Mouse (Mus musculus) embryonic facial prominence, embryonic 13.5 days (tissue): Measurements from ENCODE around the gene Tmem128. TPM values are rescaled to one million over a fixed set of nuclear protein-coding genes. Genes with fewer than 3 reads are reported as not detected.

Source experiments
- ATAC-seq: fragments of 200-750 bp; cut with Nextera tagmentation; 2 replicates; pipeline ENCODE4 v1.8.0; 2017; ENCODE audit warnings: low read depth; ENCODE audit not compliant: insufficient number of reproducible peaks, insufficient read depth, low FRiP score, low TSS enrichment
- H3K27ac ChIP-seq: fragments of 300-500 bp; sonication (generic); 2 replicates; pipeline ENCODE4 v1.5.1; 2015; ENCODE audit warnings: moderate library complexity, mild to moderate bottlenecking, inconsistent platforms
- H3K27me3 ChIP-seq: fragments of 300-500 bp; sonication (generic); 2 replicates; pipeline ENCODE4 v1.6.1; 2015; ENCODE audit warnings: mild to moderate bottlenecking, inconsistent platforms
- H3K36me3 ChIP-seq: fragments of 300-500 bp; sonication (generic); 2 replicates; pipeline ENCODE4 v1.6.1; 2015; ENCODE audit warnings: mild to moderate bottlenecking, inconsistent platforms
- H3K4me1 ChIP-seq: fragments of 300-500 bp; sonication (generic); 2 replicates; pipeline ENCODE4 v1.6.1; 2015; ENCODE audit warnings: inconsistent platforms
- H3K4me2 ChIP-seq: fragments of 300-500 bp; sonication (generic); 2 replicates; pipeline ENCODE4 v1.6.1; 2015; ENCODE audit warnings: moderate library complexity, mild to moderate bottlenecking, inconsistent platforms
- H3K4me3 ChIP-seq: fragments of 300-500 bp; sonication (generic); 2 replicates; pipeline ENCODE4 v1.5.1; 2015; ENCODE audit warnings: mild to moderate bottlenecking, inconsistent platforms
- H3K9ac ChIP-seq: fragments of 300-500 bp; sonication (generic); 2 replicates; pipeline ENCODE4 v1.6.1; 2015; ENCODE audit warnings: mild to moderate bottlenecking, inconsistent platforms
- H3K9me3 ChIP-seq: fragments of 300-500 bp; sonication (generic); 2 replicates; pipeline ENCODE4 v1.6.1; 2016; ENCODE audit warnings: inconsistent platforms
- WGBS: fragments of 180-500 bp; shearing (Covaris S2); methylation state at CpG from one replicate; pipeline ENCODE4 v1.1.7; 2015; ENCODE audit warnings: mixed read lengths; 5-methylcytosine and 5-hydroxymethylcytosine counted together
- polyA plus RNA-seq: library from polyadenylated mRNA; unstranded; fragments of >200 nt; fragmentation: Nextera tagmentation; extraction: Ambion mirVana; gene quantifications from 2 replicates; pipeline ENCODE4 v1.2.1, GENCODE M21; 2015

The Tmem128 gene
- 65.7 and 71.6 TPM in 2 replicates for polyA plus RNA-seq

GRCm38 (mm10) chr5:38260107-38260682, at the start of gene Tmem128:
TSS of gene Tmem128 (plus strand) at chr5:38260185.
- WGBS, result under 1% methylated on average over 40 of the region's 40 CpGs
- H3K4me1 ChIP-seq, result peaks cover 5% of the 10 kb centered on the region; the same call in 1 of the 2 replicates
- no peaks in the 10 kb centered on the region for H3K9me3 ChIP-seq
- no peak for ATAC-seq
- no peaks in the 10 kb centered on the region for H3K27me3 ChIP-seq
- H3K4me3 ChIP-seq, result peak within 1 kb of the TSS; percentile 79
- peak within 1 kb of the TSS; percentile 92 for H3K27ac ChIP-seq
- H3K9ac ChIP-seq, result peak within 1 kb of the TSS; percentile 84
- H3K4me2 ChIP-seq, result peak within 1 kb of the TSS; percentile 88
- peaks cover 30% of the 10 kb centered on the region for H3K36me3 ChIP-seq

DNA sequence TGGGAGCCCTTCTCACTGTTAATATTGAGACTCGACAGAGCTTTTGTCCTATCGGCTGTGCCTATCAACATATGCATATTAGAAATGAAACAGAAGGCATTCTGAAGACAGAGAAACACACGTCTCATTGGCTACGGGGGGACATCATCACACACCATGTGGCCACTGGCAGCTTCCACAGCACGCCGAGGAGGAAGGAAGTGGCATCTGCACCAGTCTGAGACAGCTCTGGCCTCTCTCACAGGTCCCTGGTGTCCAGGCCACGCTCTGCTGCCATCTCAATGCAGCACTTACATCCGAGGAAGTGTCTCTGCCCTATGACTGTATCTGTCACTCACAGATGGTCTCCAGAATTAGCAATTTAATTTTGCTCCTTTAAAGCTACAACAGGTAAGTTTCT, 48.3 kb upstream of the Tmem128 start:
- Histone ChIP-seq H3K27ac (no peak overlapping the region), H3K27me3 (no peaks in the 10 kb centered on the region), H3K9me3 (no peaks in the 10 kb centered on the region), H3K9ac (no peak overlapping the region), H3K4me3 (no peak overlapping the region), H3K4me2 (no peak overlapping the region), H3K4me1 (peaks cover 11% of the 10 kb centered on the region; the same call in 1 of the 2 replicates), H3K36me3 (peaks cover 84% of the 10 kb centered on the region)
- 85% methylated on average over 8 of the region's 8 CpGs for WGBS
- ATAC-seq, result no peak

- Histone ChIP-seq H3K27me3 (no peaks in the 10 kb centered on the region), H3K4me2 (no peak overlapping the region), H3K9me3 (no peaks in the 10 kb centered on the region), H3K36me3 (peaks cover 81% of the 10 kb centered on the region), H3K4me1 (peaks cover 11% of the 10 kb centered on the region; the same call in 1 of the 2 replicates), H3K4me3 (no peak overlapping the region), H3K9ac (no peak overlapping the region), H3K27ac (no peak overlapping the region)
- ATAC-seq, result no peak
- 49% methylated on average over 6 of the region's 6 CpGs for WGBS
Observed at GRCm38 (mm10) chr5:38213009-38213408, 47.0 kb upstream of the Tmem128 start.

DNA sequence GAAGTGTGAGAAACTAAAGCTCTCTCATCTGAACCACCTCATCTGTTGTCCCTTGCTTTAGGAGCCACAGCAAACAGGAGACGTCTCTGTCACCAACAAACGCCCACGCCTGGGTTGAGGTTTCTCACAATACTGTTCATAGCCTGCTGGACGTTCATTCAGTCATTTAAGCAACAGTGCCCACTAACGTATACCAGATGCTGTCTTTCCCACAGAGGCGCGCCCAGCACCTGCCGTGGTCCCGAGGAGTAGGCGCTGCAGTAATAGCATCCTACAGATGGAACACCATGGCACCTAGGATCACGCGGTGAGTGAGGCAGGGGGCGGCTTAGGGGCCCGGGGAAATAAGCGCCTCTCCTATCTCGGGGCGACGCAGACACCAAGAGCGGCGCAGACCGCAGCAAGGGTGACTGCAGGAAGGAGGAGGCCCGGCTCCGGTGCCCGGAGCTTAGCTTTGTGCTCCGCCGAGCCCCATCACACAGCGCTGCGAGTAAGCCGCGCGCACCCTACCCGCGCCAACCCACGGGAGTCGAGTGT, 40.1 kb upstream of the Tmem128 start:
- no peaks in the 10 kb centered on the region for H3K27me3 ChIP-seq
- H3K9ac ChIP-seq, result peak overlapping the region; percentile 90
- H3K27ac ChIP-seq, result peak overlapping the region; percentile 71
- H3K4me1 ChIP-seq, result peaks cover 27% of the 10 kb centered on the region
- H3K36me3 ChIP-seq, result peaks cover 31% of the 10 kb centered on the region
- H3K4me2 ChIP-seq, result peak overlapping the region; percentile 87
- WGBS, result under 1% methylated on average over 35 of the region's 35 CpGs
- ATAC-seq, result peak; percentile 50
- no peaks in the 10 kb centered on the region for H3K9me3 ChIP-seq
- peak overlapping the region; percentile 89 for H3K4me3 ChIP-seq

DNA sequence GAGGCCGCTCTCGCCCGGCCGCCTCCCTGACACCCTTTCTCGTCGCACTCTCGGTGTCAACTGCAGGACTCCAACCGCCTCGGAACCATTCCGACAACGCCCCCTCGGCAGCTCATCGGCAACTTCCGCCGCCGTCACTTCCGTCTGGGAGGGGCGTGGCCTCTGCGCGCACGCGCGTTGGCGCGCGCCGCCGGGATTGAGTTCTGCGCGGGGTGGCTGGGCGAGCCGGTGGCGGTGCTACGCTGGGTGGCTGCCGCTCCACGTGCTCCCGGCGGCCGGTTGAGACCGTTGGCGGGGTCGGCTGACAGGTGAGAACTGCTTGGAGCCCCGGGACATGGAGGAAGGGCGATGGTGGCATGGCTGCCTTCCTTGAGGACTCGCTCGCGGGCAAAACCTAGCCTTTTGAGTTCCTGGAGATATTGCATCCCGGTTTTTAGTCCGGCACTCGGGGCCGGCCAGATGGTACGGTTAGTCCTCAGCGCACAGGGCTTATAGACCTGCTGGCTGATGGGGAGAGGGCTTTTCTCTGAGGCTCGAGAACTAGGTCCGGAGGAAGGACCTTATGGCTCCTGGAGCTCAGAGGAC, 39.6 kb upstream of the Tmem128 start, which contains the start of the genes Zbtb49 and Lyar:
Zbtb49 (minus strand) TSS at position 130 of the 585 bp plus-strand sequence.
Lyar (plus strand) TSS at position 143 of the 585 bp plus-strand sequence.
- Histone ChIP-seq H3K27me3 (no peaks in the 10 kb centered on the region), H3K9me3 (no peaks in the 10 kb centered on the region), H3K4me3 (peak within 1 kb of the TSS; percentile 89), H3K36me3 (peaks cover 31% of the 10 kb centered on the region), H3K4me2 (peak within 1 kb of the TSS; percentile 87), H3K27ac (peak within 1 kb of the TSS; percentile 71), H3K9ac (peak within 1 kb of the TSS; percentile 90), H3K4me1 (peaks cover 27% of the 10 kb centered on the region)
- WGBS, result under 1% methylated on average over 55 of the region's 55 CpGs
- ATAC-seq, result peak; percentile 78

DNA sequence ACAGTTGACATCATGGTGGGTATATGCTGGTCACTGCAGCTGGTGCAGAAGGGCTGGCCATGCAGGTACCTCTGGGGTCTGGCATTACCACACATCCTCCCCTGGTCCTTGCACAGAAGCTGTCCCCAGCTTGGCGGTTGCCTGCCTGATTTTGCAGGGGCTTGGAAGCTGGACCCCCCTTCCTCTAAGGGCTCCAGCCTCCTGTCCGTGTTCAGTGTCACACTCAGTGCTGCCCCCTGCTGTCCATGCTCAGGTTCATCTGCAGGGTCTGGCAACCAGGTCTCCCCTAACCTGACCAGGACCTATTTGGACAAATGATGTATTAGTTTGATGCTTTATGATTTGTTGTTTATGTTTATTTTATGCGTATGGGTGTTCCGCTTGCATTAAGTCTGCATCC, 24.6 kb upstream of the Tmem128 start:
- Histone ChIP-seq H3K4me2 (no peak overlapping the region), H3K27me3 (no peaks in the 10 kb centered on the region), H3K9me3 (no peaks in the 10 kb centered on the region), H3K36me3 (peaks cover 61% of the 10 kb centered on the region), H3K27ac (no peak overlapping the region), H3K4me1 (no peaks in the 10 kb centered on the region), H3K4me3 (no peak overlapping the region), H3K9ac (no peak overlapping the region)
- 59% methylated on average over 4 of the region's 4 CpGs for WGBS
- ATAC-seq, result peak; percentile 20; the same call in 1 of the 2 replicates

- H3K36me3 ChIP-seq, result peaks cover 49% of the 10 kb centered on the region
Observed at GRCm38 (mm10) chr5:38236627-38237026, 23.4 kb upstream of the Tmem128 start.

GRCm38 (mm10) chr5:38240727-38241472, 19.1 kb upstream of the Tmem128 start:
- no peak for ATAC-seq
- Histone ChIP-seq H3K27me3 (no peaks in the 10 kb centered on the region), H3K4me2 (no peak overlapping the region), H3K36me3 (peaks cover 10% of the 10 kb centered on the region), H3K9me3 (no peaks in the 10 kb centered on the region), H3K27ac (no peak overlapping the region), H3K4me1 (peaks cover 7% of the 10 kb centered on the region; the same call in 1 of the 2 replicates), H3K9ac (no peak overlapping the region), H3K4me3 (no peak overlapping the region)
- WGBS, result 18% methylated on average over 5 of the region's 5 CpGs

More at GRCm38 (mm10) chr5:38236627-38237026, 23.4 kb upstream of the Tmem128 start:
- no peak overlapping the region for H3K27ac ChIP-seq
- WGBS, result 90% methylated on average over 2 of the region's 2 CpGs
- peaks cover 7% of the 10 kb centered on the region; the same call in 1 of the 2 replicates for H3K4me1 ChIP-seq
- H3K4me2 ChIP-seq, result no peak overlapping the region
- H3K27me3 ChIP-seq, result no peaks in the 10 kb centered on the region
- H3K9me3 ChIP-seq, result no peaks in the 10 kb centered on the region
- no peak overlapping the region for H3K4me3 ChIP-seq
- H3K9ac ChIP-seq, result no peak overlapping the region
- no peak for ATAC-seq

GRCm38 (mm10) chr5:38241473-38241834, 18.5 kb upstream of the Tmem128 start:
- H3K27ac ChIP-seq, result no peak overlapping the region
- 79% methylated on average over 3 of the region's 3 CpGs for WGBS
- H3K4me1 ChIP-seq, result peaks cover 7% of the 10 kb centered on the region; the same call in 1 of the 2 replicates

DNA sequence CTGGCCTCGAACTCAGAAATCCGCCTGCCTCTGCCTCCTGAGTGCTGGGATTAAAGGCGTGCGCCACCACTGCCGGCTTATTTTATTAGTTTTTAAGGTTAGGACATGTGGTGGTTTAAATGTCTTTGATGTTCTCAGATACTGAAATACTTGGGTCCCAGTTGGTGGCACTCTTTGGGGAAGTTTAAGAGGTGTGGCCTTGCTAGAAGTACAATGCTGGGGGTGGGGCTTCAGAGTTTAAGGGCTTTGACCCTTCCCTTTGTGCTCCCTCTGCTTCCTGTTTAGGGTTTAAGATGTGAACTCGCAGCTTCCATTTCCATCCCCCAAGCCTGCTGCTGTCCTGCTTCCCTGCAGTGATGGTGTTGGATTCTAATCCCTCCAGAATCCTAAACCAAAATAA, 18.0 kb upstream of the Tmem128 start:
- Histone ChIP-seq H3K4me1 (peaks cover 7% of the 10 kb centered on the region; the same call in 1 of the 2 replicates), H3K9me3 (no peaks in the 10 kb centered on the region), H3K4me3 (no peak overlapping the region), H3K27me3 (no peaks in the 10 kb centered on the region), H3K9ac (no peak overlapping the region), H3K36me3 (no peaks in the 10 kb centered on the region), H3K27ac (no peak overlapping the region), H3K4me2 (no peak overlapping the region)
- WGBS, result 81% methylated on average over 6 of the region's 6 CpGs
- ATAC-seq, result no peak

More at GRCm38 (mm10) chr5:38241473-38241834, 18.5 kb upstream of the Tmem128 start:
- H3K27me3 ChIP-seq, result no peaks in the 10 kb centered on the region
- H3K9me3 ChIP-seq, result no peaks in the 10 kb centered on the region
- no peak overlapping the region for H3K4me2 ChIP-seq
- H3K4me3 ChIP-seq, result no peak overlapping the region
- no peak overlapping the region for H3K9ac ChIP-seq
- H3K36me3 ChIP-seq, result peaks cover 5% of the 10 kb centered on the region
- ATAC-seq, result no peak

DNA sequence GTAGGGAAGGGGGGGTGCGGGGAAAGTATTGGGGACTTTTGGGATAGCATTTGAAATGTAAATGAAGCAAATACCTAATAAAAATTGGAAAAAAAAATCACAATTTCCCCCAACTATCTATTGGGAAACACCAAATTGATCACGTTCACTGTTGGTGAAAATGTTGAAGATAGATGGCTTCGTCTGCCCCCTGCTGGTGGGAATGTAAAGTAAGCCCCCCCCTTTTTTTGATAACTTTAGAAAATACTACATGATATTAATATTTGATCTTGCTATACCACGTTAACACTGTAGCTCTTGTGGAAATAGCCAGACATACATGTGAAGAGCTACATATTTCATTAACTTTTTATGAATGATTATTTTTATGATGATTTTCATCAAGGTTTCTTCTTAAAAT, 4.8 kb upstream of the Tmem128 start:
- Histone ChIP-seq H3K27ac (no peak overlapping the region), H3K4me2 (no peak overlapping the region), H3K4me3 (no peak overlapping the region), H3K4me1 (no peaks in the 10 kb centered on the region), H3K9ac (no peak overlapping the region), H3K9me3 (no peaks in the 10 kb centered on the region), H3K36me3 (no peaks in the 10 kb centered on the region), H3K27me3 (no peaks in the 10 kb centered on the region)
- WGBS, result 39% methylated on average over 4 of the region's 4 CpGs
- ATAC-seq, result no peak
